Mouse (Mus musculus): ENCODE results near the gene Clk2. TPM values are rescaled to one million over a fixed set of nuclear protein-coding genes. Genes with fewer than 3 reads are reported as not detected.
"Not testable (repeated sequence)": the region's sequence is repeated elsewhere in the genome, so short reads cannot be mapped to it uniquely, and the experiment has no call there.

The Clk2 gene
- total RNA-seq, 2 experiments from 2014 or later, result 55.2 to 55.7 TPM

- peak; percentile 78 to 86 for DNase-seq
Measured at GRCm38 (mm10) chr3:89159616-89160344, 4.8 kb upstream of the Clk2 start, which contains the start of gene Hcn3. Hcn3 (minus strand) TSS chr3:89160196.

DNA sequence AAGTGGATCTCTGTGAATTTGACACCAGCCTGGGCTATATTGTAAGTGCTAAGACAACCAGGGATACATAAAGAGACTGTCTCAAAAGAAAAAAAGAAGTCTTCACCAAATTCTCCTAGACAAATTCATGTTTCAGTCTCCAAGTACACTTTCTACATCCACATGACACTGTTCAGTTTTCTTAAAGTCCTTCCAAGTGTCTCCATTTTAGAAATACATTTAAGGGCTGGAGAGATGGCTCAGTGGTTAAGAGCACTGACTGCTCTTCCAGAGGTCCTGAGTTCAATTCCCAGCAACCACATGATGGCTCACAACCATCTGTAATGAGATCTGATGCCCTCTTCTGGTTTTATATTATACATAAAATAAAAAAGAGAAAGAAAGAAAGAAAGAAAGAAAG, 3.4 kb upstream of the Clk2 start:
- DNase-seq, result not testable (repeated sequence)

GRCm38 (mm10) chr3:89161786-89162185, 2.8 kb upstream of the Clk2 start:
- DNase-seq, result no peak

DNA sequence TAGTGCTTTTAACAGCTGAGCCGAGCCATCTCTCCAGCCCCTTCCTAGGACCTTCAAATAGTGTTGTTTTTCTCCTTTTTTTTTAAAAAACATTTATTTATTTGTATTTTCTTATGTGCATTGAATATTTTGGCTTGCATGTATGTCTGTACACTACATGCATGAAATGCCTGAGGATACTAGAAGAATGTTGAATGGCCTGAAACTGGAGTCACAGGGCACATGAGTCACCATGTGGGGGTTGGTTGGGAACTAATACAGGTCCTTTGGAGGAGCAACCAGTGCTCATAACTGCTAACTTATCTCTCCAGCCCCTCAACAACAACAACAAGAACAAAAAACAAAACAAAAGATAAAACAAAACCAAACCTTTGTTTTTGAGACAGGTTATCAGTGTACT, 1.5 kb upstream of the Clk2 start:
- DNase-seq, result peak in 1 of 2 experiments; percentile 47

- no peak for DNase-seq
Measured at GRCm38 (mm10) chr3:89163643-89164245, 851 bp upstream of the Clk2 start.

GRCm38 (mm10) chr3:89165268-89165870, 774 bp downstream of the Clk2 start:
- no peak for DNase-seq

GRCm38 (mm10) chr3:89166945-89167344, 2.4 kb downstream of the Clk2 start:
- DNase-seq, result no peak

- no peak for DNase-seq
Measured at GRCm38 (mm10) chr3:89174844-89175243, 10.2 kb downstream of the Clk2 start.

DNA sequence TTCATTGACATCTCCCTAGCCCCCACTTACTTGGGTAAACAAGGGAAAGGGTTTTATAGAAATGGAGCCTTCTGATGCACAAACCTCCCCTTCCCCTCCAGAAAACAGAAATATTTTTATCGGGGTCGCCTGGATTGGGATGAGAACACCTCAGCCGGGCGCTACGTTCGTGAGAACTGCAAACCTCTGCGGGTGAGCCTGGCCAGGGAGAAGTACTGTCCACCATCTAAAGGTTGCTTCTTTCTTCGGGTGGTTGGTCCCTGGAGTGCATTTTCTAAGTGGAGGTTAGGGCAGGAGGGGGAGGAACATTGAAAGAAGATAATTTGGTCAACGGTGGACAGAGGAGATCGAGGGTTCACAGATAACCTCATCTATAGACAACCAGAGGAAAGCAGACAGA, 10.9 kb downstream of the Clk2 start:
- DNase-seq, result no peak

DNA sequence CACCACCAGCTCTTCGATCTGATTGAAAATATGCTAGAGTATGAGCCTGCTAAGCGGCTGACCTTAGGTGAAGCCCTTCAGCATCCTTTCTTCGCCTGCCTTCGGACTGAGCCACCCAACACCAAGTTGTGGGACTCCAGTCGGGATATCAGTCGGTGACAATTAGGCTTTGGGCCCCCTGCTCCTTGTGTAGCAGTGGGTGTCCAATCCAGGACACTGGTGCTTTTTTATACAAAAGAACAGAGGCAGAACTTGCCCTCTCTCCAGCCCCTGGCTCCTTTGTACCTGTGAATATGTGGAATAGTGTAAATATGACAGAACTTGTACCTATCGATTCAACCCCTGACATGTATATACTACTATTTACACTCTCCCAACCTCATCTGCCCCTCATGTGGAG, 11.8 kb downstream of the Clk2 start:
- no peak for DNase-seq

GRCm38 (mm10) chr3:89177242-89178106, 12.9 kb downstream of the Clk2 start, which contains the start of gene Scamp3:
Scamp3 (plus strand) TSS chr3:89177473.
- DNase-seq, result peak; percentile 89 to 90

GRCm38 (mm10) chr3:89178107-89178385, 13.5 kb downstream of the Clk2 start:
- DNase-seq, result no peak

DNA sequence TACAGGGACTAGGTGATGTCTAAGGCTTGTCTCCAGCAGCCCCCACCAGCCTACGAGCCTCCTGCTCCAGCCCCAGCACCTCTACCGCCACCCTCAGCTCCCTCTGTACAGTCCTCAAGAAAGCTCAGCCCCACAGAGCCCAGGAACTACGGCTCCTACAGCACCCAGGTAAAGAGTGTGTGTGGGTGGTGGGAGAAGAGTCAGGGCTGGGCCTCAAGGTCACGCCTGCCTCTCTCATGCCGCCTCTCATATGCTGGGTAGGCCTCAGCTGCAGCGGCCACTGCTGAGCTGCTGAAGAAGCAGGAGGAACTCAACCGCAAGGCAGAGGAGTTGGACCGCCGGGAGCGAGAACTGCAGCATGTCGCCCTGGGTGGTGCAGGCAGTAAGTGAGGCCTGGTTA, 14.5 kb downstream of the Clk2 start:
- DNase-seq, result no peak

DNA sequence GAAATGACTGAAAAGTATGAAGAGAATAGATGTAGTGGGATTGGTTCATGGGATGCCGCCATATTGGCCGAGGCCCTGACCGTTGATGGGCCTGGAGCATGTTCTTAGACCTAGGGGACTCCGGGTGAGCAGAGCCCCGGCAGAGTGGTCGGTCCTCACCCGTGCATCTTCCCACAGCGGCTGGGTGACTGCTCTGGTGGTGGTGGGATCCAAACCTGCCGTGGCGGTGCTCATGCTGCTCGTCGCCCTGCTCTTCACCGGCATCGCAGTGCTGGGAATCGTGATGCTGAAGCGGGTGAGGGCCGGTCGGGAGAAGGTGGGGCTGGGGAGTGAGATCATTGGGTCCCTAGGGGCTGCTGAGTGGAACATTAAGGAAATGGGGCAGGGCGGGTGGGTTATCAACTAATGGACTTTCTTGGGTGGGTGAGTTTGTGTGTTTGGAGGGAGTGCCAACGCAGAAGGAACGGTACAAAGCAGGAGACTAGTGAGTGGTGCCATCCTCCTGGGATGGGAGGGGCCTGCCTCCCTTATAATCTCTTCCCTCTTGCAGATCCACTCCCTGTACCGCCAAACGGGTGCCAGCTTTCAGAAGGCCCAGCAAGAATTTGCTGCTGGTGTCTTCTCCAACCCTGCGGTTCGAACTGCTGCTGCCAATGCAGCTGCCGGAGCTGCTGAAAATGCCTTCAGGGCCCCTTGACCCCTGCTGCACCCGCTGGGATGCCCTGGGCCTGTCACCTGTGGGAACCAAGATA, 17.3 kb downstream of the Clk2 start:
- DNase-seq, result no peak

GRCm38 (mm10) chr3:89182531-89183057, 18.0 kb downstream of the Clk2 start:
- DNase-seq, result no peak

- peak; percentile 89 to 94 for DNase-seq
Measured at GRCm38 (mm10) chr3:89183058-89183958, 18.7 kb downstream of the Clk2 start, which contains the start of gene Fam189b. Fam189b (plus strand) TSS chr3:89183143.

DNA sequence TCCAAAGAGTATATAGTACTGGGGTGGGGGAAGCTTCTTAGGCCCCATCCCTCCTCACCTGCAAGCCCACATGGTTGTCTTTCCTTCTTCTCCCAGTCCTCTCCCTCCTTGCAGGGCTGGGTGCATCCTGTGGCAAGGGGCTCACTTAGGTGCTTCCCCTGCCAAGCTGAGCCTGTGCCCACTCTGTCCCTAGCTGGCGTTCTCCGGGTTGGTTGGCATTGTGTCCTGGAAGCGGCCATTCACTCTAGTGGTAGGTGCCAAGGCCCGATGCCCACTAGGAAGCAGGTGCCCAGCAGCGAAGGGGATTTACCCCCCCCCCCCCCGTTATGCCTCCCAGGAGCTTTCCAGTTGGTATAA, 19.3 kb downstream of the Clk2 start:
- no peak for DNase-seq

GRCm38 (mm10) chr3:89187197-89187596, 22.6 kb downstream of the Clk2 start:
- no peak for DNase-seq

DNA sequence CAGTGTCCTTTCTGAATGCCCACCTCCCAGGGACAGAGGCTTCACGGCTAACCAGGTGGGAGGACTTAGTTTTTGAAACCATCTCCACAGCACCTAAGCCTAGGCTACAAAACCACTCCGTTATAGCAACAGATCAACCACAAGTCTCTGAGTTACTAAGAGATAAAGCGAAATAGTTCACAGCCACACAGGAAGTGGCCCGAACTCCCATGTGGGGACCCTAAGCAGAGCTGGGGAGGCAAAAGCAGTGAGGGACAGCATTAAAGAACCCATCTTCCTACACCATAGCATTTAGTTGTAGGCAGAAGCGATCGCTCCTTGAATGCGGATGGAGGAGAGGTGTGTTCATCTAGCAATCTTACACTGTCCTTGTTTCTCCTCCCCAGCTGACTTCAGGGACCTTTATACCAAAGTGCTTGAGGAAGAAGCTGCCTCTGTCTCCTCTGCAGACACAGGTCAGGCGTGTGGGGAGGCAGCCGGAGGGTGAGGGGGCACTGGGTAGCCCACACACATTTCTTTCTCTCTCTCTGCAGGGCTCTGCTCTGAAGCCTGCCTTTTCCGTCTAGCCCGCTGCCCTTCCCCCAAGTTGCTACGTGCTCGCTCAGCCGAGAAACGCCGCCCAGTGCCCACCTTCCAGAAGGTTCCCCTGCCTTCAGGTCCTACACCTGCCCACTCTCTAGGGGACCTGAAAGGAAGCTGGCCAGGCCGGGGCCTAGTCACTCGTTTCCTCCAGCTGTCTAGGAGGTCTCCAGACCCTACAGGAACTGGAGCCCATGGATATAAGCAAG, 23.3 kb downstream of the Clk2 start:
- DNase-seq, result no peak

DNA sequence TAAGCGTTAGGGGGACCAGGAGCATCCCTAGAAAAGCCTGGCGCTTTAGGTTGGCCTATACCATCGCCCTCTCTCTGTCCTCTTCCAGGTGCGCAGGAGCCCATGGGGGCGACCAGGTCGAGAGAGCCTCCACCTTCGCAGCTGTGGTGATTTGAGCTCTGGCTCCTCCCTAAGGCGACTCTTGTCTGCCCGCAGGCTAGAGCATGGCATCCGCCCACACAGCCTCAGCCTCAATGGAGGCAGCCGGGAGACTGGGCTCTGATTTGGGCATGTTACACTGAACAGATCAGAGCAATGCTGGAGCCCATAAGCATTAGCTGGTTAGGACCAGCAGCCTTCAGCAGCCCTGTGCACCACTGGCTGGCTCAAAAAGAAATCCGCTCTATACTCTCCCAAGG, 23.9 kb downstream of the Clk2 start:
- no peak for DNase-seq
